Mouse (Mus musculus): ENCODE data around the gene Dlgap4. TPM values are rescaled to one million over a fixed set of nuclear protein-coding genes. Genes with fewer than 3 reads are reported as not detected.

Dlgap4 gene
- polyA plus RNA-seq, 1 experiment = 116 TPM

DNA sequence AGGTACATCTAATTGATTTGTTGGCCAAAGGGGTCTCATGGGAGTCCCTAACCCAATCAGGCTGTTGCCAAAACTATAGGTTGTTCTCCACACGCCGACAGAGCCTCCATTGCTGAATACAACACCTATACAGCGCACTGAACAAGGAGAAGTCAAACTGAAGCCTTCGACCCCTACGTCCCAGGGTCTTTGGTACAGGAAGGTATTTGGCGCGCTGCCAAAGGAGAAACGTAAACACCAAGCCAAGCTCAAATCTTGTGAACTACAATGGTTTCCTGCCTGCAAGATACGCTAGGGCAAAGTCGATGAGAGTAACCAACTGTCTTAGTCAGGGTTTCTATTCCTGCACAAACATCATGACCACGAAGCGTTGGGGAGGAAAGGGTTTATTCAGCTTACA, 155.8 kb downstream of the Dlgap4 start:
- 45% methylated on average over 12 of the region's 12 CpGs for WGBS
- no peak for DNase-seq
- H3K4me3 ChIP-seq (replicated peaks; ENCODE audit: extremely low read depth, low read depth, low read length) = no peak overlapping the region
- no peaks in the 10 kb centered on the region for H3K4me1 ChIP-seq (ENCODE audit: control insufficient read depth, insufficient read depth, low read length)
- no peak for TF ChIP-seq CTCF (IDR thresholded peaks at IDR 0.05; ENCODE audit: insufficient read depth, low read length)
- TF ChIP-seq POLR2A (IDR thresholded peaks at IDR 0.05; ENCODE audit: borderline replicate concordance, extremely low read depth, low read depth, low read length) = no peak

- TF ChIP-seq POLR2A (IDR thresholded peaks at IDR 0.05; ENCODE audit: borderline replicate concordance, extremely low read depth, low read depth, low read length) (no peak), CTCF (IDR thresholded peaks at IDR 0.05; ENCODE audit: insufficient read depth, low read length) (no peak)
- Histone ChIP-seq H3K4me3 (replicated peaks; ENCODE audit: extremely low read depth, low read depth, low read length) (no peak overlapping the region), H3K4me1 (ENCODE audit: control insufficient read depth, insufficient read depth, low read length) (peaks cover 3% of the 10 kb centered on the region; the same call in 1 of the 2 replicates)
- DNase-seq = no peak
Observed at GRCm38 (mm10) chr2:156773470-156773869, 160.0 kb downstream of the Dlgap4 start.

GRCm38 (mm10) chr2:156774035-156774737, 160.7 kb downstream of the Dlgap4 start:
- WGBS = 71% methylated on average over 13 of the region's 13 CpGs

DNA sequence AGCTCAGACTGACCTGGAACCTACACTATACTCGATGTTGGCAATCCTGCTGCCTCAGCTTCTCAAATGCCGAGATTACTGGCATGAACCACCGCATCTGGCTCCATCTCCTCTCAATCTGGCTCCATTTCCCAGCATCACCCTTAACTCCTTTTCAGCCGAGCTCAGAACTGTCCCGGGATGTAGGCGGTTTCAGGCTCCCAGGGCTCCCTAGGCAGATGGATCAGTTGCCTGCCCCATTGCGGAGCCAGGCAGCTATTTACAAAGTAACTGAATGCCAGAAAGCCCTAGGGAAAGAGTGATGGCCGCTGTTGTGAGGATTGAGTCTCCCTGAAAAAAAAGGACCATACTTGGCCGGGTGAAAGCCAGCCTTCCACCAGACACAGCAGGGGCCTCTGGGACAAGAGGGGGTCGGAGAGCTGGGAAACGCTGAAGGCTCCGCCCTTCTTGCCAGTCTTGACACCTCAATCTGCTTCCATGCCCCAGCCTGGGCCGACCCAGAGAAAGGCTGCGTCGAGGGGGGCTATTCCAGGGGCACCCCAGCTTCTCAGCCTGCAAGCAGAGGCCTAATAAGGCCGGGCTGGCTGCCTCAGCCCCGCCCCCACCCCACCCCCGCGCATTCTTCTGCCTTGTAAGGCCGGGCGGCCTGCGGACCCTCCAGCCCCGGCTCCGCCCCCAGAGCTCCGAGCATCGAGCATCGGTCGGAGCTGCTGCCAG, 161.4 kb downstream of the Dlgap4 start, which contains the start of gene Myl9:
TSS of gene Myl9 (plus strand) at position 683 of the 717 bp plus-strand sequence.
- peak; percentile 22 for DNase-seq
- Histone ChIP-seq H3K4me3 (replicated peaks; ENCODE audit: extremely low read depth, low read depth, low read length) (peak within 1 kb of the TSS; percentile 39), H3K4me1 (ENCODE audit: control insufficient read depth, insufficient read depth, low read length) (peaks cover 3% of the 10 kb centered on the region; the same call in 1 of the 2 replicates)
- whole genome bisulfite sequencing = 13% methylated on average over 28 of the region's 28 CpGs
- TF ChIP-seq POLR2A (IDR thresholded peaks at IDR 0.05; ENCODE audit: borderline replicate concordance, extremely low read depth, low read depth, low read length) (0 out of 2 replicates have a peak, but pooled peaks have one; percentile 18), CTCF (IDR thresholded peaks at IDR 0.05; ENCODE audit: insufficient read depth, low read length) (no peak)

More at GRCm38 (mm10) chr2:156774035-156774737, 160.7 kb downstream of the Dlgap4 start:
- Histone ChIP-seq H3K4me3 (replicated peaks; ENCODE audit: extremely low read depth, low read depth, low read length) (no peak overlapping the region), H3K4me1 (ENCODE audit: control insufficient read depth, insufficient read depth, low read length) (peaks cover 3% of the 10 kb centered on the region; the same call in 1 of the 2 replicates)
- TF ChIP-seq POLR2A (IDR thresholded peaks at IDR 0.05; ENCODE audit: borderline replicate concordance, extremely low read depth, low read depth, low read length) (no peak), CTCF (IDR thresholded peaks at IDR 0.05; ENCODE audit: insufficient read depth, low read length) (no peak)
- DNase-seq = no peak

DNA sequence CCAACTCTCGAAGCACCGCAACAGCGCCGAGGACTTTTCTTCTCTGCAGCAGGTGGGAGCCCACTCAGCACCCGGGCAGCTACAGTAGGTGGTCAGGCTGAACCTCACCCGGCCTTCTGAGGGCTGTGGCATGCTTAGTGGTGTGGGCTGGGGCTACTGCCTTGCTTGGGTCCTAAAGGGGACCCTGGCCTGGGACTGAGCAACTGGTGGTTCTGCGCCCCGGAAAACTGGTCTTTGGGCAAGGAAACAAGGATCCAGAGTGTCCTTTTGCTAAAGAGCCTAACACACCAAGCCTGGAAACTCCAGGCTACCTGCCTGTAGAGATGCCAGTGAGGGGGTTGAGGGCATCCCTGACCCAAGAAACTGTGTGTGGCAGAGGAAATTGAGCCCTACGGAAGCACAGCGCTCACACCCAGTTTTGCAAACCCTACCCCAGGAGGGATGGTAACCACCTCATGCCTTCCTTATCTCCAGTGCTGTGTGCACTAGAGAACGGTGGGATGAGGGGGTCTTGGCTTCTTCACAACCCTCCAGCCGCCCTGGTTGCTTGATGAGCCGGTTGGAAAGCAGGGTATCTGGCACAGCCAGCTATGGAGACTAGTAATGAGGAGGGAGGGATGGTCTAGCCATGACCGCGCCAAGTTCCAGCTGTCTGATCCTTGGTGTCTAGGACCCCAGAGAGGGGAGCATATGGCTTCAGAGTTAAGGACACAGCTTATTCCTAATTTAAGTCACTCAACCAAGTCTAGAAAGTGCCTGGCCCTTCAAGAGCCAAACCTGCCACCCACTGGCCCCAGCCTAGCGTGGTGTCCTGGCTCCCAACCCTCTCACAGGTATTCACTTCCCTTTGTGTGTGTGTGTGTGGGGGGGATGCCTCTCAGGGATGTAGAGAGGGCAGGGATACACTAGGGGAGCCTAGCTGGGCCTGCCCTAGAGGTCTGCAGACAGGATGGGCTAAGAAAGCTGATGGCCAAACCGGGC, 162.2 kb downstream of the Dlgap4 start:
- Histone ChIP-seq H3K4me1 (ENCODE audit: control insufficient read depth, insufficient read depth, low read length) (peaks cover 3% of the 10 kb centered on the region; the same call in 1 of the 2 replicates), H3K4me3 (replicated peaks; ENCODE audit: extremely low read depth, low read depth, low read length) (peak overlapping the region; percentile 39)
- no peak for DNase-seq
- TF ChIP-seq POLR2A (IDR thresholded peaks at IDR 0.05; ENCODE audit: borderline replicate concordance, extremely low read depth, low read depth, low read length) (no peak), CTCF (IDR thresholded peaks at IDR 0.05; ENCODE audit: insufficient read depth, low read length) (no peak)
- 31% methylated on average over 17 of the region's 17 CpGs for WGBS

DNA sequence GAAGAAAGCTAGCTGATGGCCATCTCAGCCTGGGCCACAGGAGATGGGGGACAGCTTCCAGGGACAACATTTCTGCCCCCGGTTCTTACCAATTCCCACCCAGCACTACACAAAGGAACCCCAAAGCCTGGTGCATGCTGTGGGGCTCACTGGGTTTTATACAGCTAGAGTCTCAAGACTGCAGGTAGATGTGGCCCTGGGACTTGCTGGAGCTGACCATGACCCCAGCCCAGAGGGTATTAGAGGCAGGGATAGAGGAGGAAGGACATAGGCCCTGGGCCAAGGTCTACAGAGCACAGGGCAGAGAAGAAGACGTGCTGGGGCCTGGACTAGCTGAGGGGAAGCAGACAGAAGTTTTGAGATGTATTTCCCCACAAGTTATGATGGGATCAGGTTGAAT, 163.4 kb downstream of the Dlgap4 start:
- no peak for TF ChIP-seq POLR2A (IDR thresholded peaks at IDR 0.05; ENCODE audit: borderline replicate concordance, extremely low read depth, low read depth, low read length)
- no peak for TF ChIP-seq CTCF (IDR thresholded peaks at IDR 0.05; ENCODE audit: insufficient read depth, low read length)
- WGBS = 69% methylated on average over 2 of the region's 2 CpGs
- H3K4me1 ChIP-seq (ENCODE audit: control insufficient read depth, insufficient read depth, low read length) = peaks cover 3% of the 10 kb centered on the region; the same call in 1 of the 2 replicates
- no peak for DNase-seq
- no peak overlapping the region for H3K4me3 ChIP-seq (replicated peaks; ENCODE audit: extremely low read depth, low read depth, low read length)

- 38% methylated on average over 7 of the region's 7 CpGs for WGBS
- DNase-seq = no peak
Observed at GRCm38 (mm10) chr2:156777326-156778004, 164.0 kb downstream of the Dlgap4 start.

GRCm38 (mm10) chr2:156778571-156778970, 165.1 kb downstream of the Dlgap4 start:
- whole genome bisulfite sequencing = 73% methylated on average over 8 of the region's 8 CpGs
- TF ChIP-seq POLR2A (IDR thresholded peaks at IDR 0.05; ENCODE audit: borderline replicate concordance, extremely low read depth, low read depth, low read length) (no peak), CTCF (IDR thresholded peaks at IDR 0.05; ENCODE audit: insufficient read depth, low read length) (no peak)
- Histone ChIP-seq H3K4me1 (ENCODE audit: control insufficient read depth, insufficient read depth, low read length) (peaks cover 3% of the 10 kb centered on the region; the same call in 1 of the 2 replicates), H3K4me3 (replicated peaks; ENCODE audit: extremely low read depth, low read depth, low read length) (no peak overlapping the region)
- DNase-seq = no peak

More at GRCm38 (mm10) chr2:156777326-156778004, 164.0 kb downstream of the Dlgap4 start:
- peaks cover 3% of the 10 kb centered on the region; the same call in 1 of the 2 replicates for H3K4me1 ChIP-seq (ENCODE audit: control insufficient read depth, insufficient read depth, low read length)
- TF ChIP-seq CTCF (IDR thresholded peaks at IDR 0.05; ENCODE audit: insufficient read depth, low read length) = no peak
- no peak for TF ChIP-seq POLR2A (IDR thresholded peaks at IDR 0.05; ENCODE audit: borderline replicate concordance, extremely low read depth, low read depth, low read length)
- H3K4me3 ChIP-seq (replicated peaks; ENCODE audit: extremely low read depth, low read depth, low read length) = no peak overlapping the region

Measured in lung, adult 2 months (tissue).